Comparison of ENCODE assay signal across 8 mouse cellular contexts in genomic region chr9:114400949-114401684, GRCm38 (mm10). TPM values are rescaled to one million over a fixed set of nuclear protein-coding genes. Genes with fewer than 3 reads are reported as not detected.
A peak's percentile ranks its signal among the peaks of the same experiment; 100 is the strongest.
DNase-seq lines count a peak whose midpoint lies in the region; ATAC-seq lines count a peak whose summit lies in the region.

Gene Glb1 (plus strand): TSS chr9:114401076.
Gene Tmppe (plus strand): TSS chr9:114401105.

- no peaks in the 10 kb centered on the region for H3K27me3 ChIP-seq in megakaryocyte, embryonic 14.5 days (replicated peaks)

- peak within 1 kb of the TSS; percentile 99 for H3K4me3 ChIP-seq in megakaryocyte, embryonic 14.5 days (replicated peaks)

- H3K36me3 ChIP-seq in megakaryocyte, embryonic 14.5 days (replicated peaks; ENCODE audit: low read length) = peaks cover 31% of the 10 kb centered on the region

- peaks cover 26% of the 10 kb centered on the region for H3K9me3 ChIP-seq in megakaryocyte, embryonic 14.5 days

- intact Hi-C loops in gastrocnemius, postnatal 14 days (cut with DNase I; ENCODE audit: low total_unique reads) = no loop called here

- ATAC-seq in inflammation-experienced regulatory T-cells, adult 6 months = peak; percentile 90

- H3K4me1 ChIP-seq in megakaryocyte, embryonic 14.5 days = peaks cover 15% of the 10 kb centered on the region

- peak; percentile 88 to 95 for DNase-seq in adrenal gland, adult (ENCODE audit: inconsistent age in 2 of 2, low spot score in 1 of 2)
- peak; percentile 94 for DNase-seq in embryo, embryonic 10.5 days (ENCODE audit: low spot score)
- DNase-seq in gastrocnemius, postnatal 14 days = peak; percentile 85
- DNase-seq in left cerebral cortex, adult 9 months (ENCODE audit: low spot score in 2 of 2) = peak; percentile 38 to 78
- peak; percentile 89 to 91 for DNase-seq in right cerebral cortex, postnatal 10 days (ENCODE audit: low spot score in 2 of 2)
- peak; percentile 84 for DNase-seq in urinary bladder, postnatal 14 days (ENCODE audit: low spot score)

RNA-seq across cellular contexts. Expression of gene Glb1, which starts in this region (rescaled TPM):
- 10 to 100 TPM in 1 of 2 experiments, 1 to 10 TPM in 1; 9.9 to 10.3 TPM for total RNA-seq in gastrocnemius, postnatal 14 days (2021)
- polyA plus RNA-seq in inflammation-experienced regulatory T-cells, adult 6 months (2017; shearing (Covaris generic)) = 10 to 100 TPM; 30.2 to 38.0 (median 34.6) TPM
- polyA plus RNA-seq in megakaryocyte, embryonic 14.5 days (2012; ENCODE audit: insufficient read depth, low replicate concordance) = 12.5 and 16.4 TPM in 2 replicates

RNA-seq across cellular contexts. Expression of gene Tmppe, which starts in this region (rescaled TPM):
- total RNA-seq in gastrocnemius, postnatal 14 days (2021) = 1 to 10 TPM; 1.8 to 2.3 TPM
- 10 to 100 TPM in 2 of 3 experiments, 1 to 10 TPM in 1; 9.9 to 14.3 (median 12.1) TPM for polyA plus RNA-seq in inflammation-experienced regulatory T-cells, adult 6 months (2017; shearing (Covaris generic))
- polyA plus RNA-seq in megakaryocyte, embryonic 14.5 days (2012; ENCODE audit: insufficient read depth, low replicate concordance) = 1.2 and 2.1 TPM in 2 replicates

Comparison
In these comparisons a context has a peak if more than half of its experiments do, and no peak if none do; other contexts are left out.
1. Peak in every context shown above with its lines: DNase-seq, ATAC-seq and H3K4me3 ChIP-seq.